Mouse (Mus musculus): ENCODE results near the gene Wdr89. TPM values are rescaled to one million over a fixed set of nuclear protein-coding genes. Genes with fewer than 3 reads are reported as not detected.

Gene Wdr89
- polyA plus RNA-seq, 1 experiment from 2014 or later = 5.2 TPM

- no peaks in the 10 kb centered on the region for H3K36me3 ChIP-seq
- no peaks in the 10 kb centered on the region for H3K4me1 ChIP-seq
- ATAC-seq (ENCODE audit: low FRiP score) = no peak
- H3K27me3 ChIP-seq (replicated peaks) = no peaks in the 10 kb centered on the region
- WGBS = 91% methylated on average over 2 of the region's 2 CpGs
- no peak overlapping the region for H3K27ac ChIP-seq (replicated peaks)
- H3K9me3 ChIP-seq (replicated peaks) = no peaks in the 10 kb centered on the region
- H3K4me3 ChIP-seq (replicated peaks) = no peak overlapping the region
- no peak overlapping the region for H3K4me2 ChIP-seq
- H3K9ac ChIP-seq (replicated peaks) = no peak overlapping the region
Observed at GRCm38 (mm10) chr12:75638345-75638744, 31.0 kb downstream of the Wdr89 start.

- Histone ChIP-seq H3K9ac (replicated peaks) (no peak overlapping the region), H3K36me3 (peaks cover 8% of the 10 kb centered on the region), H3K4me3 (replicated peaks) (no peak overlapping the region), H3K27me3 (replicated peaks) (no peaks in the 10 kb centered on the region), H3K9me3 (replicated peaks) (no peaks in the 10 kb centered on the region), H3K4me2 (no peak overlapping the region), H3K4me1 (no peaks in the 10 kb centered on the region), H3K27ac (replicated peaks) (no peak overlapping the region)
- 87% methylated on average over 3 of the region's 3 CpGs for WGBS
- ATAC-seq (ENCODE audit: low FRiP score) = no peak
Observed at GRCm38 (mm10) chr12:75637103-75637502, 32.2 kb downstream of the Wdr89 start.

GRCm38 (mm10) chr12:75635771-75636430, 33.4 kb downstream of the Wdr89 start:
- no peak for ATAC-seq (ENCODE audit: low FRiP score)
- H3K4me3 ChIP-seq (replicated peaks) = no peak overlapping the region
- H3K4me1 ChIP-seq = no peaks in the 10 kb centered on the region
- WGBS = 94% methylated on average over 10 of the region's 10 CpGs
- H3K9ac ChIP-seq (replicated peaks) = no peak overlapping the region
- no peak overlapping the region for H3K27ac ChIP-seq (replicated peaks)
- H3K27me3 ChIP-seq (replicated peaks) = no peaks in the 10 kb centered on the region
- H3K9me3 ChIP-seq (replicated peaks) = no peaks in the 10 kb centered on the region
- no peak overlapping the region for H3K4me2 ChIP-seq
- peaks cover 12% of the 10 kb centered on the region for H3K36me3 ChIP-seq

- Histone ChIP-seq H3K4me1 (no peaks in the 10 kb centered on the region), H3K27ac (replicated peaks) (no peak overlapping the region), H3K27me3 (replicated peaks) (no peaks in the 10 kb centered on the region), H3K9me3 (replicated peaks) (no peaks in the 10 kb centered on the region), H3K9ac (replicated peaks) (no peak overlapping the region), H3K4me2 (no peak overlapping the region), H3K4me3 (replicated peaks) (no peak overlapping the region), H3K36me3 (peaks cover 12% of the 10 kb centered on the region)
- ATAC-seq (ENCODE audit: low FRiP score) = no peak
- 50% methylated on average over 1 of the region's 1 CpGs for WGBS
Observed at GRCm38 (mm10) chr12:75629618-75630017, 39.7 kb downstream of the Wdr89 start.

- no peak for ATAC-seq (ENCODE audit: low FRiP score)
- Histone ChIP-seq H3K9me3 (replicated peaks) (no peaks in the 10 kb centered on the region), H3K9ac (replicated peaks) (no peak overlapping the region), H3K4me2 (no peak overlapping the region), H3K4me1 (no peaks in the 10 kb centered on the region), H3K27me3 (replicated peaks) (no peaks in the 10 kb centered on the region), H3K4me3 (replicated peaks) (no peak overlapping the region), H3K36me3 (no peaks in the 10 kb centered on the region), H3K27ac (replicated peaks) (no peak overlapping the region)
- 92% methylated on average over 5 of the region's 5 CpGs for WGBS
Observed at GRCm38 (mm10) chr12:75623292-75623691, 46.0 kb downstream of the Wdr89 start.

GRCm38 (mm10) chr12:75622835-75623234, 46.5 kb downstream of the Wdr89 start:
- Histone ChIP-seq H3K9ac (replicated peaks) (no peak overlapping the region), H3K9me3 (replicated peaks) (no peaks in the 10 kb centered on the region), H3K4me3 (replicated peaks) (no peak overlapping the region), H3K27me3 (replicated peaks) (no peaks in the 10 kb centered on the region), H3K4me1 (no peaks in the 10 kb centered on the region), H3K4me2 (no peak overlapping the region), H3K27ac (replicated peaks) (no peak overlapping the region), H3K36me3 (no peaks in the 10 kb centered on the region)
- no peak for ATAC-seq (ENCODE audit: low FRiP score)
- WGBS = 80% methylated on average over 3 of the region's 3 CpGs

GRCm38 (mm10) chr12:75616841-75617240, 52.5 kb downstream of the Wdr89 start:
- no peak for ATAC-seq (ENCODE audit: low FRiP score)
- Histone ChIP-seq H3K4me1 (peaks cover 6% of the 10 kb centered on the region; the same call in 1 of the 2 replicates), H3K4me3 (replicated peaks) (no peak overlapping the region), H3K36me3 (no peaks in the 10 kb centered on the region), H3K27me3 (replicated peaks) (no peaks in the 10 kb centered on the region), H3K9me3 (replicated peaks) (no peaks in the 10 kb centered on the region), H3K27ac (replicated peaks) (no peak overlapping the region), H3K9ac (replicated peaks) (no peak overlapping the region), H3K4me2 (no peak overlapping the region)
- WGBS = 68% methylated on average over 8 of the region's 8 CpGs

GRCm38 (mm10) chr12:75616158-75616791, 53.1 kb downstream of the Wdr89 start:
- 8% methylated on average over 24 of the region's 24 CpGs for WGBS
- peak overlapping the region; percentile 21 for H3K4me3 ChIP-seq (replicated peaks)
- no peak for ATAC-seq (ENCODE audit: low FRiP score)

GRCm38 (mm10) chr12:75615556-75615955, 53.8 kb downstream of the Wdr89 start:
- Histone ChIP-seq H3K4me1 (peaks cover 6% of the 10 kb centered on the region; the same call in 1 of the 2 replicates), H3K36me3 (no peaks in the 10 kb centered on the region), H3K4me2 (no peak overlapping the region; the same call in 1 of the 2 replicates), H3K9ac (replicated peaks) (no peak overlapping the region), H3K4me3 (replicated peaks) (no peak overlapping the region), H3K9me3 (replicated peaks) (no peaks in the 10 kb centered on the region), H3K27ac (replicated peaks) (no peak overlapping the region), H3K27me3 (replicated peaks) (no peaks in the 10 kb centered on the region)
- no peak for ATAC-seq (ENCODE audit: low FRiP score)
- 47% methylated on average over 3 of the region's 3 CpGs for WGBS

More at GRCm38 (mm10) chr12:75616158-75616791, 53.1 kb downstream of the Wdr89 start:
- Histone ChIP-seq H3K4me1 (peaks cover 6% of the 10 kb centered on the region; the same call in 1 of the 2 replicates), H3K27me3 (replicated peaks) (no peaks in the 10 kb centered on the region), H3K9me3 (replicated peaks) (no peaks in the 10 kb centered on the region), H3K4me2 (peak overlapping the region; percentile 52), H3K9ac (replicated peaks) (no peak overlapping the region), H3K27ac (replicated peaks) (no peak overlapping the region), H3K36me3 (no peaks in the 10 kb centered on the region)

GRCm38 (mm10) chr12:75612711-75613110, 56.6 kb downstream of the Wdr89 start:
- H3K9ac ChIP-seq (replicated peaks) = no peak overlapping the region
- no peaks in the 10 kb centered on the region for H3K36me3 ChIP-seq
- H3K27ac ChIP-seq (replicated peaks) = no peak overlapping the region
- no peak overlapping the region for H3K4me2 ChIP-seq
- 73% methylated on average over 7 of the region's 7 CpGs for WGBS
- H3K4me3 ChIP-seq (replicated peaks) = no peak overlapping the region
- no peaks in the 10 kb centered on the region for H3K9me3 ChIP-seq (replicated peaks)
- peaks cover 6% of the 10 kb centered on the region; the same call in 1 of the 2 replicates for H3K4me1 ChIP-seq
- no peak for ATAC-seq (ENCODE audit: low FRiP score)
- no peaks in the 10 kb centered on the region for H3K27me3 ChIP-seq (replicated peaks)

- Histone ChIP-seq H3K9ac (replicated peaks) (no peak overlapping the region), H3K36me3 (no peaks in the 10 kb centered on the region), H3K9me3 (replicated peaks) (no peaks in the 10 kb centered on the region), H3K4me3 (replicated peaks) (no peak overlapping the region), H3K4me2 (no peak overlapping the region), H3K4me1 (peaks cover 9% of the 10 kb centered on the region), H3K27ac (replicated peaks) (no peak overlapping the region), H3K27me3 (replicated peaks) (no peaks in the 10 kb centered on the region)
- 24% methylated on average over 4 of the region's 4 CpGs for WGBS
- ATAC-seq (ENCODE audit: low FRiP score) = no peak
Observed at GRCm38 (mm10) chr12:75599490-75599889, 69.8 kb downstream of the Wdr89 start.

- Histone ChIP-seq H3K36me3 (no peaks in the 10 kb centered on the region), H3K9me3 (replicated peaks) (no peaks in the 10 kb centered on the region), H3K4me3 (replicated peaks) (no peak overlapping the region), H3K4me2 (no peak overlapping the region), H3K27ac (replicated peaks) (no peak overlapping the region), H3K4me1 (peaks cover 14% of the 10 kb centered on the region), H3K9ac (replicated peaks) (no peak overlapping the region), H3K27me3 (replicated peaks) (no peaks in the 10 kb centered on the region)
- 74% methylated on average over 4 of the region's 4 CpGs for WGBS
- no peak for ATAC-seq (ENCODE audit: low FRiP score)
Observed at GRCm38 (mm10) chr12:75598988-75599387, 70.3 kb downstream of the Wdr89 start.

Measured in neural tube, embryonic 15.5 days (tissue).